Comparison of ENCODE assay signal across 17 mouse cellular contexts in the genomic region with DNA sequence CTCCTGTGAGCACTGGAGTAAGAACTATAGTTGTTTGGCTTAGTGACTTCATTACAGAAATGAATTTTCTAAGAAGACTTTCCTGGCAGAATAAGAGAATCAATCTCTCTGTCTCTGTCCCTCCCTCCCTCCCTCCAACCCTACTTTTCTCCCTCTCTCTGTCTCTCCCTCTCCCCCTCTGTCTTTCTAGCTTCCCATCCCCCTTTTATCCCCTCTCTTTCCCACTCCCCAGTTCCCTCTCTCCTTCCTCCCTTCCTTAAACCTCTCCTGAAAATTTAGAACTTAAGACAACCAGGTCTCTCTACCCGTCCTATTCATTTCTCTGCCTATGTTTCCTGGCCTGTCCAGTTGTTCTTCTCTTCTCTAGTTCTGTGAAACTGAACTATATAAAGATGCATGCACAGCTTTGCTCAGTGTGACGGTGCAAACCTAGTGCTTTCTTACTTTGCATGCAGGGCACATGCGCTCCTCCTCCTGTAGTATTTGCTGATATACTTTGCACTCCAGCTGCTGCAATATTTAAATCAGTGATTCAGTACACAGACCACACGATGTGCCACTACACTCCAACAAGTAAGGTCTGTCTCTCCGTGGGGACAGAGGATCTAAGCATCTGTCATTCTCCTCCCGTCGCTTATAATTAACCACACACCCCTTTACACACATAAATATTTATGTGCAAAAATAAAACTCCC. TPM values are rescaled to one million over a fixed set of nuclear protein-coding genes. Genes with fewer than 3 reads are reported as not detected.
A peak's percentile ranks its signal among the peaks of the same experiment; 100 is the strongest.
DNase-seq lines count a peak whose midpoint lies in the region; ATAC-seq lines count a peak whose summit lies in the region.
"Had no signal": no experiment of that assay in that cellular context is flagged by ENCODE, and none has a peak within 500 bp of the region (broad histone marks: within the 10 kb centered on the region; RNA-seq: fewer than 3 reads in every experiment).

No protein-coding gene starts in this region.

- H3K9ac ChIP-seq in forebrain, embryonic 12.5 days = no peak overlapping the region
- no peak overlapping the region for H3K9ac ChIP-seq in hindbrain, embryonic 12.5 days
- no peak overlapping the region for H3K9ac ChIP-seq in midbrain, embryonic 16.5 days (ENCODE audit: low read depth, low read length)
- H3K9ac ChIP-seq in liver, embryonic 11.5 days (ENCODE audit: low read depth, low read length) = no peak overlapping the region
- H3K9ac ChIP-seq in heart, embryonic 12.5 days = no peak overlapping the region
- H3K9ac ChIP-seq: liver, postnatal 0 days had no signal

- 41% methylated on average over 7 of the region's 7 CpGs for WGBS in forebrain, embryonic 12.5 days
- WGBS in hindbrain, embryonic 12.5 days = 32% methylated on average over 7 of the region's 7 CpGs
- 9% methylated on average over 7 of the region's 7 CpGs for WGBS in midbrain, embryonic 16.5 days
- 60% methylated on average over 7 of the region's 7 CpGs for WGBS in liver, embryonic 11.5 days
- 57% methylated on average over 7 of the region's 7 CpGs for WGBS in heart, embryonic 12.5 days

- peak; percentile 22 to 35 for DNase-seq in left cerebral cortex, postnatal 14 days (ENCODE audit: low spot score in 2 of 2)
- no peak for DNase-seq in left cerebral cortex, postnatal 36 days (ENCODE audit: low spot score in 2 of 2)
- no peak for DNase-seq in liver, embryonic 11.5 days (ENCODE audit: low spot score)
- no peak for DNase-seq in kidney, postnatal 36 days
- DNase-seq: adrenal gland, postnatal 25 days; cerebellum, adult 9-10 months; gastrocnemius, postnatal 14 days; heart, postnatal 14 days; kidney, adult 2 months; liver, postnatal 0 days; thymus, postnatal 4 days had no signal

- H3K4me1 ChIP-seq in forebrain, embryonic 12.5 days = peaks cover 16% of the 10 kb centered on the region
- H3K4me1 ChIP-seq in hindbrain, embryonic 12.5 days = 0 out of 2 replicates have a peak, but pooled peaks cover 4% of the 10 kb centered on the region
- H3K4me1 ChIP-seq in midbrain, embryonic 16.5 days (ENCODE audit: control insufficient read depth, insufficient read depth, low read length) = peaks cover 20% of the 10 kb centered on the region
- H3K4me1 ChIP-seq in liver, embryonic 11.5 days (replicated peaks; ENCODE audit: control insufficient read depth, insufficient read depth, low read length) = no peaks in the 10 kb centered on the region
- no peaks in the 10 kb centered on the region for H3K4me1 ChIP-seq in heart, embryonic 12.5 days (replicated peaks)
- H3K4me1 ChIP-seq: megakaryocyte, embryonic 14.5 days had no signal

- H3K36me3 ChIP-seq in forebrain, embryonic 12.5 days (replicated peaks) = no peaks in the 10 kb centered on the region
- H3K36me3 ChIP-seq in hindbrain, embryonic 12.5 days = no peaks in the 10 kb centered on the region
- no peaks in the 10 kb centered on the region for H3K36me3 ChIP-seq in midbrain, embryonic 16.5 days (ENCODE audit: control insufficient read depth, insufficient read depth, low read length)
- no peaks in the 10 kb centered on the region for H3K36me3 ChIP-seq in liver, embryonic 11.5 days (ENCODE audit: control insufficient read depth, insufficient read depth, low read length)
- H3K36me3 ChIP-seq in heart, embryonic 12.5 days = no peaks in the 10 kb centered on the region

- ATAC-seq in forebrain, embryonic 12.5 days (ENCODE audit: low FRiP score) = peak; percentile 83
- ATAC-seq in hindbrain, embryonic 12.5 days (ENCODE audit: low FRiP score) = peak; percentile 94
- peak; percentile 93 for ATAC-seq in midbrain, embryonic 16.5 days
- no peak for ATAC-seq in liver, embryonic 11.5 days (replicated peaks; ENCODE audit: low FRiP score)
- ATAC-seq in heart, embryonic 12.5 days (ENCODE audit: insufficient number of reproducible peaks, low FRiP score) = no peak
- ATAC-seq: liver, postnatal 0 days had no signal

- 0 out of 2 replicates have a peak overlapping the region, but pooled peaks have one; percentile 13 for H3K4me2 ChIP-seq in forebrain, embryonic 12.5 days
- no peak overlapping the region for H3K4me2 ChIP-seq in hindbrain, embryonic 12.5 days (replicated peaks)
- H3K4me2 ChIP-seq in midbrain, embryonic 16.5 days (ENCODE audit: low read length) = peak overlapping the region; percentile 32
- H3K4me2 ChIP-seq in liver, embryonic 11.5 days = no peak overlapping the region
- no peak overlapping the region for H3K4me2 ChIP-seq in heart, embryonic 12.5 days

- H3K4me3 ChIP-seq in forebrain, embryonic 12.5 days (replicated peaks) = no peak overlapping the region
- H3K4me3 ChIP-seq in hindbrain, embryonic 12.5 days = no peak overlapping the region
- no peak overlapping the region for H3K4me3 ChIP-seq in midbrain, embryonic 16.5 days (ENCODE audit: low read depth, low read length)
- no peak overlapping the region for H3K4me3 ChIP-seq in liver, embryonic 11.5 days (ENCODE audit: low read depth, low read length)
- no peak overlapping the region for H3K4me3 ChIP-seq in heart, embryonic 12.5 days
- H3K4me3 ChIP-seq: megakaryocyte, embryonic 14.5 days had no signal

- H3K27ac ChIP-seq in forebrain, embryonic 12.5 days = no peak overlapping the region
- no peak overlapping the region for H3K27ac ChIP-seq in hindbrain, embryonic 12.5 days
- H3K27ac ChIP-seq in midbrain, embryonic 16.5 days (ENCODE audit: low read length) = no peak overlapping the region
- H3K27ac ChIP-seq in liver, embryonic 11.5 days (ENCODE audit: low read depth, low read length) = no peak overlapping the region
- no peak overlapping the region for H3K27ac ChIP-seq in heart, embryonic 12.5 days (ENCODE audit: poor library complexity, severe bottlenecking)

- intact Hi-C loops in left cerebral cortex, postnatal 14 days (cut with DNase I) = no loop called here
- intact Hi-C loops in left cerebral cortex, postnatal 36 days (cut with DNase I) = no loop called here

- no peaks in the 10 kb centered on the region for H3K27me3 ChIP-seq in forebrain, embryonic 12.5 days
- H3K27me3 ChIP-seq in hindbrain, embryonic 12.5 days = no peaks in the 10 kb centered on the region
- H3K27me3 ChIP-seq in midbrain, embryonic 16.5 days (ENCODE audit: control insufficient read depth, insufficient read depth, low read depth, low read length) = no peaks in the 10 kb centered on the region
- H3K27me3 ChIP-seq in liver, embryonic 11.5 days (replicated peaks; ENCODE audit: control insufficient read depth, insufficient read depth, low read length) = no peaks in the 10 kb centered on the region
- H3K27me3 ChIP-seq in heart, embryonic 12.5 days (replicated peaks) = no peaks in the 10 kb centered on the region

- H3K9me3 ChIP-seq in forebrain, embryonic 12.5 days = no peaks in the 10 kb centered on the region
- H3K9me3 ChIP-seq in hindbrain, embryonic 12.5 days (replicated peaks) = no peaks in the 10 kb centered on the region
- no peaks in the 10 kb centered on the region for H3K9me3 ChIP-seq in midbrain, embryonic 16.5 days (replicated peaks; ENCODE audit: control insufficient read depth, low read length, poor library complexity, severe bottlenecking)
- no peaks in the 10 kb centered on the region for H3K9me3 ChIP-seq in liver, embryonic 11.5 days (ENCODE audit: control insufficient read depth, low read length)
- no peaks in the 10 kb centered on the region for H3K9me3 ChIP-seq in heart, embryonic 12.5 days (replicated peaks)
- H3K9me3 ChIP-seq: megakaryocyte, embryonic 14.5 days had no signal

RNA-seq across cellular contexts. Expression of gene Gm6657, which starts 40.6 kb away (rescaled TPM):
- not detected for total RNA-seq in left cerebral cortex, postnatal 14 days (2021)
- not detected for total RNA-seq in left cerebral cortex, postnatal 36 days (2021)
- not detected in 2 replicates for polyA plus RNA-seq in forebrain, embryonic 12.5 days (2016; fragmentation: Nextera tagmentation; extraction: Ambion mirVana)
- polyA plus RNA-seq in hindbrain, embryonic 12.5 days (2016; fragmentation: Nextera tagmentation; extraction: Ambion mirVana) = not detected in 2 replicates
- polyA plus RNA-seq in midbrain, embryonic 16.5 days (2015; fragmentation: Nextera tagmentation; extraction: Ambion mirVana) = not detected in 2 replicates
- polyA plus RNA-seq in liver, embryonic 11.5 days (2014; fragmentation: Nextera tagmentation; extraction: Ambion mirVana) = not detected in 2 replicates
- polyA plus RNA-seq in heart, embryonic 12.5 days (2016; fragmentation: Nextera tagmentation; extraction: Ambion mirVana) = not detected in 2 replicates
- total RNA-seq: adrenal gland, postnatal 25 days; gastrocnemius, postnatal 14 days; heart, postnatal 14 days had no signal
- polyA plus RNA-seq: kidney, adult 2 months; liver, postnatal 0 days; stomach, embryonic 14.5 days had no signal

Comparison
In these comparisons a context has a peak if more than half of its experiments do, and no peak if none do; other contexts are left out.
1. DNase-seq: peak in left cerebral cortex, postnatal 14 days (2 of 2); none in left cerebral cortex, postnatal 36 days (0 of 2), liver, embryonic 11.5 days (single experiment) and kidney, postnatal 36 days (0 of 2).
2. ATAC-seq: peak in forebrain, embryonic 12.5 days (single experiment), hindbrain, embryonic 12.5 days (single experiment) and midbrain, embryonic 16.5 days (single experiment); none in liver, embryonic 11.5 days (single experiment) and heart, embryonic 12.5 days (single experiment).
3. H3K4me2 ChIP-seq: peak in forebrain, embryonic 12.5 days (single experiment) and midbrain, embryonic 16.5 days (single experiment); none in hindbrain, embryonic 12.5 days (single experiment), liver, embryonic 11.5 days (single experiment) and heart, embryonic 12.5 days (single experiment).